Mouse (Mus musculus) bone marrow macrophage, adult 2 months (primary cell): ENCODE results near the gene Epb41l1.

ENCODE experiments used
- CTCF ChIP-seq: IDR thresholded peaks from 2 replicates; pipeline ENCODE4 v1.5.1; 2012; ENCODE audit warnings: low read depth, mild to moderate bottlenecking, low read length, moderate library complexity
- POLR2A ChIP-seq: IDR thresholded peaks from 2 replicates; pipeline ENCODE4 v1.6.1; 2012; ENCODE audit warnings: mild to moderate bottlenecking, low read depth, low read length, borderline replicate concordance

- no peak for TF ChIP-seq CTCF
- no peak for TF ChIP-seq POLR2A
Measured at GRCm38 (mm10) chr2:156396096-156396495, 24.6 kb upstream of the Epb41l1 start.
